ENCODE assay signal across 30 mouse cellular contexts in the genomic region with DNA sequence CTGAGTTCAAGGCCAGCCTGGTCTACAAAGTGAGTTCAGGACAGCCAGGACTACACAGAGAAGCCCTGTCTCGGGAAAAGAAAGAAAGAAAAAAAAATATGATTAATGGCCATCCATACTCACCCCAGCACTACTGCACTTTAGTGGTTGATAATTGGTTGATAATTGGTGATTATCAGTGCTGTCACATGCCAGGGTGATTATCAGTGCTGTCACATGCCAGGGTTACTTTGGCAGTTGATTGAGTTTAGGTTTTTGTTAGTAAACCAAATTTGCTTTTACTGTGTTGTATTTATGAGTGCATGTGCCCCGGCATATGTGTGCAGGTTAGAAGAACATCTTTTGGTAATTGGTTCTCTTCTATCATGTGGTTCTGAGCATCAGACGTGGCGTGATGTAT. TPM values are rescaled to one million over a fixed set of nuclear protein-coding genes. Genes with fewer than 3 reads are reported as not detected.
DNase-seq lines count a peak whose midpoint lies in the region; ATAC-seq and TF ChIP-seq lines count a peak whose summit lies in the region.
"Had no signal": no experiment of that assay in that cellular context is flagged by ENCODE, and none has a peak within 500 bp of the region (broad histone marks: within the 10 kb centered on the region; RNA-seq: fewer than 3 reads in every experiment).

No protein-coding gene starts in this region.

- no peak overlapping the region for H3K4me3 ChIP-seq in liver, embryonic 14.5 days (ENCODE audit: insufficient read depth in 1 of 2, low read depth in 2 of 2, low read length in 2 of 2)
- H3K4me3 ChIP-seq in MEL (ENCODE audit: control insufficient read depth in 1 of 2, insufficient read depth in 1 of 2, low read depth in 2 of 2, low read length in 2 of 2), result no peak overlapping the region
- H3K4me3 ChIP-seq in liver, postnatal 0 days (ENCODE audit: low read depth, low read length), result no peak overlapping the region
- H3K4me3 ChIP-seq: embryonic facial prominence, embryonic 12.5 days; embryonic facial prominence, embryonic 15.5 days; gastrocnemius, adult 2 months; heart, embryonic 12.5 days; heart, embryonic 15.5 days; hindbrain, embryonic 10.5 days; hindbrain, embryonic 13.5 days had no signal

- no peak overlapping the region for H3K9ac ChIP-seq in liver, embryonic 14.5 days (replicated peaks)
- H3K9ac ChIP-seq in MEL (ENCODE audit: control insufficient read depth, low read depth, low read length, poor library complexity, severe bottlenecking), result no peak overlapping the region
- H3K9ac ChIP-seq in liver, postnatal 0 days (replicated peaks), result no peak overlapping the region
- H3K9ac ChIP-seq: embryonic facial prominence, embryonic 12.5 days; embryonic facial prominence, embryonic 15.5 days; forebrain, postnatal 0 days; heart, embryonic 12.5 days; heart, embryonic 15.5 days; hindbrain, embryonic 13.5 days had no signal

- H3K27ac ChIP-seq in liver, embryonic 14.5 days, result no peak overlapping the region
- H3K27ac ChIP-seq in MEL (ENCODE audit: control insufficient read depth, low read depth, low read length), result no peak overlapping the region
- no peak overlapping the region for H3K27ac ChIP-seq in liver, postnatal 0 days (ENCODE audit: low read depth)
- H3K27ac ChIP-seq: embryonic facial prominence, embryonic 12.5 days; embryonic facial prominence, embryonic 15.5 days; gastrocnemius, adult 2 months; heart, embryonic 15.5 days; hindbrain, embryonic 10.5 days; hindbrain, embryonic 13.5 days had no signal

- no peak for TF ChIP-seq CTCF in liver, embryonic 14.5 days (IDR thresholded peaks at IDR 0.05; ENCODE audit: low read depth)
- no peak for TF ChIP-seq CTCF in MEL (IDR thresholded peaks at IDR 0.05 in 2 of 3, conservative IDR thresholded peaks at IDR 0.05 in 1 of 3; ENCODE audit: control insufficient read depth in 1 of 3, insufficient read depth in 1 of 3, low read depth in 2 of 3, low read length in 3 of 3, poor library complexity in 1 of 3, severe bottlenecking in 1 of 3)
- no peak for TF ChIP-seq CTCF in liver, postnatal 0 days (IDR thresholded peaks at IDR 0.05; ENCODE audit: low read depth)

- H3K9me3 ChIP-seq in liver, embryonic 14.5 days (ENCODE audit: control insufficient read depth, low read length), result no peaks in the 10 kb centered on the region
- no peaks in the 10 kb centered on the region for H3K9me3 ChIP-seq in MEL (replicated peaks; ENCODE audit: insufficient read depth, low read length)
- H3K9me3 ChIP-seq in liver, postnatal 0 days (ENCODE audit: low read length), result no peaks in the 10 kb centered on the region
- H3K9me3 ChIP-seq: embryonic facial prominence, embryonic 12.5 days; embryonic facial prominence, embryonic 15.5 days; heart, embryonic 12.5 days; heart, embryonic 15.5 days; hindbrain, embryonic 10.5 days; hindbrain, embryonic 13.5 days had no signal

- peaks cover 3% of the 10 kb centered on the region for H3K36me3 ChIP-seq in liver, embryonic 14.5 days (replicated peaks; ENCODE audit: control insufficient read depth, insufficient read depth, low read depth)
- peaks cover 0 to 7% of the 10 kb centered on the region in 2 experiments; a peak in 2 of 4 replicates for H3K36me3 ChIP-seq in MEL (ENCODE audit: control insufficient read depth in 1 of 2, insufficient read depth in 2 of 2, low read length in 2 of 2)
- peaks cover 37% of the 10 kb centered on the region for H3K36me3 ChIP-seq in liver, postnatal 0 days (replicated peaks; ENCODE audit: insufficient read depth, low read length)

- TF ChIP-seq EP300 in liver, embryonic 14.5 days (IDR thresholded peaks at IDR 0.05; ENCODE audit: low read depth), result peak; percentile 30; the same call in 1 of the 2 replicates
- TF ChIP-seq EP300 in MEL (IDR thresholded peaks at IDR 0.05; ENCODE audit: low read depth in 1 of 2, low read length in 2 of 2), result peak; percentile 41 to 70; a peak in 3 of 4 replicates
- TF ChIP-seq EP300 in liver, postnatal 0 days (IDR thresholded peaks at IDR 0.05; ENCODE audit: low read depth), result peak; percentile 52; the same call in 1 of the 2 replicates

- H3K27me3 ChIP-seq in liver, embryonic 14.5 days (ENCODE audit: control insufficient read depth, insufficient read depth, low read length), result no peaks in the 10 kb centered on the region
- H3K27me3 ChIP-seq in MEL (ENCODE audit: control insufficient read depth in 1 of 2, insufficient read depth in 2 of 2, low read length in 2 of 2), result no peaks in the 10 kb centered on the region
- H3K27me3 ChIP-seq in liver, postnatal 0 days (ENCODE audit: insufficient read depth, low read length), result no peaks in the 10 kb centered on the region
- H3K27me3 ChIP-seq: CH12.LX; embryonic facial prominence, embryonic 12.5 days; embryonic facial prominence, embryonic 15.5 days; heart, embryonic 12.5 days; heart, embryonic 15.5 days; hindbrain, embryonic 13.5 days had no signal

- peak in 1 of 3 experiments; percentile 26 for DNase-seq in liver, embryonic 14.5 days (ENCODE audit: low read depth in 3 of 3, low spot score in 3 of 3)
- no peak for DNase-seq in liver
- DNase-seq in MEL (ENCODE audit: low read depth, low spot score), result no peak
- DNase-seq in liver, postnatal 0 days, result no peak
- DNase-seq in lung, postnatal 36 days, result no peak
- no peak for DNase-seq in c-Kit-positive CD71-positive TER-119-positive erythroid progenitor cells, embryonic 14.5 days (ENCODE audit: low spot score)
- no peak for DNase-seq in right cerebral cortex, postnatal 25 days
- DNase-seq: adrenal gland, adult 8-10 months; adrenal gland, postnatal 25 days; B cell, adult 2 months; cerebellum, adult 11 months; cerebellum, adult 2 months; cerebellum, adult 9-11 months; cerebellum, postnatal 25 days; forebrain, postnatal 0 days; gastrocnemius, adult 2 months; gastrocnemius, postnatal 14 days; heart, adult 11 months; heart, postnatal 10 days; heart, postnatal 36 days had no signal

- peaks cover 0 to 4% of the 10 kb centered on the region in 2 experiments; a peak in 1 of 4 replicates for H3K4me1 ChIP-seq in liver, embryonic 14.5 days (replicated peaks; ENCODE audit: control insufficient read depth in 2 of 2, insufficient read depth in 2 of 2, low read length in 1 of 2)
- H3K4me1 ChIP-seq in MEL (ENCODE audit: control insufficient read depth in 1 of 2, insufficient read depth in 2 of 2, low read length in 2 of 2), result peaks cover 0 to 6% of the 10 kb centered on the region in 2 experiments; a peak in 2 of 4 replicates
- no peaks in the 10 kb centered on the region for H3K4me1 ChIP-seq in liver, postnatal 0 days (ENCODE audit: insufficient read depth)
- H3K4me1 ChIP-seq: embryonic facial prominence, embryonic 12.5 days; embryonic facial prominence, embryonic 15.5 days; hindbrain, embryonic 10.5 days; hindbrain, embryonic 13.5 days had no signal

- no peak overlapping the region for H3K4me2 ChIP-seq in liver, embryonic 14.5 days (ENCODE audit: low read depth)
- H3K4me2 ChIP-seq in liver, postnatal 0 days (ENCODE audit: low read depth, low read length), result no peak overlapping the region
- H3K4me2 ChIP-seq: embryonic facial prominence, embryonic 12.5 days; embryonic facial prominence, embryonic 15.5 days; heart, embryonic 12.5 days; heart, embryonic 15.5 days; hindbrain, embryonic 13.5 days had no signal

- WGBS in liver, embryonic 14.5 days (ENCODE audit: insufficient replicate concordance), result 52% methylated on average over 4 of the region's 4 CpGs
- WGBS in liver, postnatal 0 days (ENCODE audit: insufficient replicate concordance), result 68% methylated on average over 4 of the region's 4 CpGs

- ATAC-seq in liver, embryonic 14.5 days (ENCODE audit: insufficient read depth), result 0 out of 2 replicates have a peak, but pooled peaks have one; percentile 23
- ATAC-seq in liver, postnatal 0 days, result no peak
- ATAC-seq: activated CD4-positive, CD25-positive, alpha-beta regulatory T cell, adult 4 months; forebrain, embryonic 14.5 days; forebrain, postnatal 0 days; hindbrain, embryonic 16.5 days had no signal

- TF ChIP-seq RAD21 in MEL (IDR thresholded peaks at IDR 0.05; ENCODE audit: low read depth, low read length), result no peak

- no peak for TF ChIP-seq POLR2A in MEL (IDR thresholded peaks at IDR 0.05; ENCODE audit: control insufficient read depth in 1 of 2, insufficient read depth in 1 of 2, low read depth in 1 of 2, low read length in 2 of 2, poor library complexity in 1 of 2)

- no peaks in the 10 kb centered on the region for H3K79me2 ChIP-seq in MEL (ENCODE audit: control insufficient read depth, insufficient read depth, low read length, poor library complexity)

TF ChIP-seq in MEL, 35 proteins besides CTCF, POLR2A, EP300 and RAD21 (continues in another document):
- peak; percentile 32; the same call in 1 of the 2 replicates for TF ChIP-seq ETS1 (IDR thresholded peaks at IDR 0.05; ENCODE audit: low read depth, low read length)
- peak; percentile 54; the same call in 1 of the 2 replicates for TF ChIP-seq TCF12 (IDR thresholded peaks at IDR 0.05; ENCODE audit: low read depth, low read length)
- TF ChIP-seq UBTF (IDR thresholded peaks at IDR 0.05; ENCODE audit: borderline replicate concordance, insufficient read depth, low read depth, low read length), result no peak
- no peak for TF ChIP-seq POLR2AphosphoS2 (IDR thresholded peaks at IDR 0.05; ENCODE audit: low read length)
- peak; percentile 50; the same call in 1 of the 2 replicates for TF ChIP-seq GATA1 (IDR thresholded peaks at IDR 0.05; ENCODE audit: low read depth, low read length)
- no peak for TF ChIP-seq JUND (IDR thresholded peaks at IDR 0.05; ENCODE audit: low read depth, low read length)
- TF ChIP-seq USF1 (IDR thresholded peaks at IDR 0.05; ENCODE audit: low read depth, low read length), result peak; percentile 71
- 0 out of 2 replicates have a peak, but pooled peaks have one; percentile 11 for TF ChIP-seq RCOR1 (IDR thresholded peaks at IDR 0.05; ENCODE audit: low read depth, low read length)
- peak; percentile 86 for TF ChIP-seq BHLHE40 (IDR thresholded peaks at IDR 0.05; ENCODE audit: borderline replicate concordance, low read depth, low read length)
- TF ChIP-seq MAFK (IDR thresholded peaks at IDR 0.05; ENCODE audit: borderline replicate concordance, low read depth, low read length), result no peak

RNA-seq across cellular contexts. Expression of a gene that starts 10.0 kb away (rescaled TPM):
- 0.28 and 0.51 TPM in 2 replicates for polyA plus RNA-seq in liver, embryonic 14.5 days (2012; rRNA removed)
- polyA plus RNA-seq in liver, embryonic 14.5 days (2014; fragmentation: Nextera tagmentation; extraction: Ambion mirVana), result 1.5 and 1.9 TPM in 2 replicates
- total RNA-seq in MEL (2012; rRNA removed), result 1.2 and 1.8 TPM in 2 replicates
- 1 to 10 TPM in 1 of 2 experiments, not detected in 1; 4.8 TPM for polyA plus RNA-seq in MEL (2012; ENCODE audit: insufficient read depth in 1 of 2, insufficient read length in 2 of 2, low read depth in 1 of 2, low replicate concordance in 2 of 2, missing spikeins in 1 of 2)
- polyA plus RNA-seq in liver, postnatal 0 days (2015; fragmentation: Nextera tagmentation; extraction: Ambion mirVana), result 3.5 and 4.0 TPM in 2 replicates

RNA-seq across cellular contexts. Expression of a gene that starts 10.4 kb away (rescaled TPM):
- 36.1 and 46.7 TPM in 2 replicates for polyA plus RNA-seq in liver, embryonic 14.5 days (2012; rRNA removed)
- polyA plus RNA-seq in liver, embryonic 14.5 days (2014; fragmentation: Nextera tagmentation; extraction: Ambion mirVana), result 28.1 and 32.9 TPM in 2 replicates
- 37.4 and 49.6 TPM in 2 replicates for total RNA-seq in MEL (2012; rRNA removed)
- polyA plus RNA-seq in MEL (2012; ENCODE audit: insufficient read depth in 1 of 2, insufficient read length in 2 of 2, low read depth in 1 of 2, low replicate concordance in 2 of 2, missing spikeins in 1 of 2), result 10 to 100 TPM in 1 of 2 experiments, not detected in 1; 75.6 TPM
- polyA plus RNA-seq in liver, postnatal 0 days (2015; fragmentation: Nextera tagmentation; extraction: Ambion mirVana), result 56.7 and 70.2 TPM in 2 replicates
